Mouse (Mus musculus) G1E (cell line): Measurements from ENCODE around the gene Rundc1. TPM values are rescaled to one million over a fixed set of nuclear protein-coding genes. Genes with fewer than 3 reads are reported as not detected.

Source experiments
- ATAC-seq: 2 replicates; pipeline ENCODE4 v1.8.0; 2016; ENCODE audit warnings: mild to moderate bottlenecking; ENCODE audit not compliant: insufficient number of reproducible peaks, poor library complexity, low FRiP score, severe bottlenecking; ENCODE audit errors: extremely low read depth
- DNase-seq: peaks from one replicate; pipeline ENCODE4 v3.0.0; 2012; ENCODE audit warnings: low spot score
- H3K27me3 ChIP-seq: 2 replicates; pipeline ENCODE4 v1.6.1; 2012; ENCODE audit warnings: mild to moderate bottlenecking, low read length, inconsistent platforms; ENCODE audit not compliant: insufficient read depth
- H3K36me3 ChIP-seq: replicated peaks from 2 replicates; pipeline ENCODE3; 2012; ENCODE audit warnings: mild to moderate bottlenecking, inconsistent platforms
- H3K4me1 ChIP-seq: 2 replicates; pipeline ENCODE4 v1.6.1; 2012; ENCODE audit warnings: low read depth, low read length, inconsistent platforms, mixed read lengths; ENCODE audit not compliant: insufficient read depth
- H3K4me3 ChIP-seq: 2 replicates; pipeline ENCODE4 v1.5.1; 2012; ENCODE audit warnings: low read depth, mild to moderate bottlenecking, inconsistent platforms, low read length, moderate library complexity, mixed read lengths
- H3K9me3 ChIP-seq: replicated peaks from 2 replicates; pipeline ENCODE4 v1.6.1; 2012; ENCODE audit warnings: inconsistent platforms
- CTCF ChIP-seq: IDR thresholded peaks from 2 replicates; pipeline ENCODE4 v1.5.1; 2012; ENCODE audit warnings: low read depth, low read length, inconsistent platforms, mixed read lengths
- GATA1 ChIP-seq: IDR thresholded peaks from 2 replicates; pipeline ENCODE4 v1.6.1; 2012; ENCODE audit warnings: borderline replicate concordance, low read length, inconsistent platforms, mixed read lengths
- GATA2 ChIP-seq: IDR thresholded peaks from 2 replicates; pipeline ENCODE4 v1.6.1; 2012; ENCODE audit warnings: low read depth, low read length, inconsistent platforms, borderline replicate concordance
- POLR2AphosphoS5 ChIP-seq: IDR thresholded peaks from 2 replicates; pipeline ENCODE4 v1.6.1; 2012; ENCODE audit warnings: low read depth, low read length, inconsistent platforms; ENCODE audit not compliant: insufficient replicate concordance
- TAL1 ChIP-seq: conservative IDR thresholded peaks from 2 replicates; pipeline ENCODE4 v1.6.1; 2012; ENCODE audit warnings: low read depth, low read length, inconsistent platforms, mixed read lengths
- polyA plus RNA-seq: library from polyadenylated mRNA; stranded (reverse); fragments of >175 nt; gene quantifications from 2 replicates; pipeline ENCODE4 v1.2.3, GENCODE M21; 2012
- total RNA-seq, 2 experiments: library from RNA; stranded (forward) in 1 of 2; stranded (reverse) in 1 of 2; fragments of 200-1000 nt in 1 of 2; fragments of >200 nt in 1 of 2; fragmentation: Nextera tagmentation in 1 of 2; gene quantifications; 2 replicates each; pipeline ENCODE4 v1.2.3; 2014 to 2017

Rundc1 gene
- total and polyA plus RNA-seq, 3 experiments: 5.0 to 7.6 (median 7.2) TPM

- Histone ChIP-seq H3K4me3 (no peak overlapping the region), H3K36me3 (peaks cover 86% of the 10 kb centered on the region), H3K27me3 (no peaks in the 10 kb centered on the region), H3K9me3 (no peaks in the 10 kb centered on the region), H3K4me1 (peaks cover 92% of the 10 kb centered on the region)
- TF ChIP-seq CTCF (no peak), GATA1 (no peak), POLR2AphosphoS5 (no peak), TAL1 (no peak), GATA2 (no peak)
- no peak for DNase-seq
- no peak for ATAC-seq
Measured at GRCm38 (mm10) chr11:101459716-101460115, 34.8 kb downstream of the Rundc1 start.

GRCm38 (mm10) chr11:101460321-101460720 lies 35.4 kb downstream of the Rundc1 start:
- TF ChIP-seq GATA2 (no peak), TAL1 (no peak), CTCF (no peak), GATA1 (no peak), POLR2AphosphoS5 (no peak)
- Histone ChIP-seq H3K4me3 (no peak overlapping the region), H3K4me1 (peaks cover 92% of the 10 kb centered on the region), H3K36me3 (peaks cover 80% of the 10 kb centered on the region), H3K9me3 (no peaks in the 10 kb centered on the region), H3K27me3 (no peaks in the 10 kb centered on the region)
- ATAC-seq: no peak
- DNase-seq: no peak

- Histone ChIP-seq H3K9me3 (no peaks in the 10 kb centered on the region), H3K36me3 (peaks cover 64% of the 10 kb centered on the region), H3K27me3 (no peaks in the 10 kb centered on the region), H3K4me1 (peaks cover 88% of the 10 kb centered on the region), H3K4me3 (peak overlapping the region; percentile 65; the same call in 1 of the 2 replicates)
- no peak for ATAC-seq
- no peak for DNase-seq
- TF ChIP-seq TAL1 (no peak), GATA1 (no peak), POLR2AphosphoS5 (no peak), GATA2 (no peak), CTCF (no peak)
Measured at GRCm38 (mm10) chr11:101462141-101462540, 37.3 kb downstream of the Rundc1 start.

- TF ChIP-seq GATA2 (no peak), TAL1 (peak; percentile 80)
- peaks cover 88% of the 10 kb centered on the region for H3K4me1 ChIP-seq
- peak overlapping the region; percentile 65; the same call in 1 of the 2 replicates for H3K4me3 ChIP-seq
- no peaks in the 10 kb centered on the region for H3K9me3 ChIP-seq
- no peaks in the 10 kb centered on the region for H3K27me3 ChIP-seq
- peak; percentile 50 for DNase-seq
- 0 out of 2 replicates have a peak, but pooled peaks have one; percentile 15 for ATAC-seq
- H3K36me3 ChIP-seq: peaks cover 58% of the 10 kb centered on the region
Measured at GRCm38 (mm10) chr11:101462583-101463440, 37.9 kb downstream of the Rundc1 start.

GRCm38 (mm10) chr11:101464211-101465100 lies 39.6 kb downstream of the Rundc1 start, which contains the start of gene Rnd2:
Rnd2 (plus strand) TSS chr11:101464999.
- peaks cover 41% of the 10 kb centered on the region for H3K36me3 ChIP-seq
- ATAC-seq (no peak), DNase-seq (no peak)
- peak within 1 kb of the TSS; percentile 89 for H3K4me3 ChIP-seq
- peaks cover 83% of the 10 kb centered on the region for H3K4me1 ChIP-seq
- H3K27me3 ChIP-seq: no peaks in the 10 kb centered on the region
- H3K9me3 ChIP-seq: no peaks in the 10 kb centered on the region
- no peak for TF ChIP-seq TAL1

- Histone ChIP-seq H3K4me3 (peak overlapping the region; percentile 89), H3K27me3 (no peaks in the 10 kb centered on the region), H3K4me1 (peaks cover 82% of the 10 kb centered on the region), H3K9me3 (no peaks in the 10 kb centered on the region), H3K36me3 (peaks cover 39% of the 10 kb centered on the region)
- DNase-seq (peak; percentile 76), ATAC-seq (peak; percentile 69)
- TF ChIP-seq GATA1: no peak
- no peak for TF ChIP-seq GATA2
- no peak for TF ChIP-seq CTCF
- TF ChIP-seq POLR2AphosphoS5: no peak
- no peak for TF ChIP-seq TAL1
Measured at GRCm38 (mm10) chr11:101465101-101465868, 40.4 kb downstream of the Rundc1 start.
